Mouse (Mus musculus): ENCODE data around the gene Gfm2. TPM values are rescaled to one million over a fixed set of nuclear protein-coding genes. Genes with fewer than 3 reads are reported as not detected.

The Gfm2 gene
- polyA plus RNA-seq, 1 experiment = 13.7 TPM

DNA sequence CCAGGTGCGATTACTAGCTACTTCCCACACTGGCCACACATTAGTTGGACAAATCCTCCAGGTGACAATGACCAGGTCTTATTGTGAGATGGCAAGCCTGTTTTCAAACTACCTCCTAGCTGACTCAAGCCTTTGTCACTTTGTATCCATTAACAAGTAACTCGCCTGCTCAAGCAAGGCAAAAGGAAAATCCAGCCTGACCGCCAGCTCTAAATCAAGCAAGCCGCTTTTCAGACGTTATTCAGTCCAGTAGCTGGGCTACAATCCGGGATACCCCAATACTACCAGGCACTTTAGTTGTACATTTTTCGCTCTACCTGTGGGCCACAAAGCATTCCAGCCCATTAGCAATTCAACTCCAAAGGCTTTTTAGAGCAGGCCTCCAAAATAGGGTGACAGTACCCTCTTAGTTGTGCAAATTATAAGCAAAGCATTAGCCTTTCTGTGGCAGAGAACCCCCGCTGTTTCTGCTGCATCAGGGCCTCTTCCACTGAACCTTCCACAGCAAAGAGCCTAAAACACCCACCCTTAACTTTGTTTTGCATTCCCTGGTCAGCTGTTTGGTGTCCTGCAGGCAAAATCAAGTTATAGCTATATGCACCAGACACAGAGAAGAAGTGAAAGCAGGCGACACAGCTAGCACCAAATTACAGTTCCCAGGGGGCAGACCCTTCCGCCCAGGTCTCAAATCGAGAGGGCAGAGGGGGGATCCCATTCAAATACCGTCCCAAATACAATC is 58.6 kb downstream of the Gfm2 start:
- Histone ChIP-seq H3K79me2 (ENCODE audit: control insufficient read depth, insufficient read depth) (no peaks in the 10 kb centered on the region), H3ac (ENCODE audit: control insufficient read depth, insufficient read length, low read depth) (no peak overlapping the region), H3K4me3 (ENCODE audit: insufficient read depth, poor library complexity, severe bottlenecking) (no peak overlapping the region), H3K27me3 (ENCODE audit: control insufficient read depth, insufficient read depth, insufficient read length) (no peaks in the 10 kb centered on the region), H3K79me3 (ENCODE audit: low read depth) (no peaks in the 10 kb centered on the region), H3K36me3 (ENCODE audit: control insufficient read depth, insufficient read depth) (no peaks in the 10 kb centered on the region)
- no peak for TF ChIP-seq USF1 (IDR thresholded peaks at IDR 0.05; ENCODE audit: low read depth)

DNA sequence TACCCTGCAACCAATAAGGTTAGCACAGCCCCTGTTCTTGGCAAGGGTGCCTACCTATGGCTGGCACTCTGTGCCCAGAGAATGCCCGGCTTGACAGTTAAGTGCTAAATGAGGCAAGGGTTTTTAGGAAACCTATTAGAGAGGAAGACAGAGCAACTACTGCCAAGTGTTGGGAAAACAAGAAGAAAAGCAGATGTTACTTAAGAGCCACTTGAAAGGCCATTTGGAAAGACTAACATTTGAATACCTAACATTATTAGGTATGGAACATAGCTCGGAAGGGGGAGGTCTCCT is 59.1 kb downstream of the Gfm2 start:
- TF ChIP-seq MYOD1 (IDR thresholded peaks at IDR 0.05; ENCODE audit: control insufficient read depth, insufficient read length, low read depth) (no peak), CTCF (IDR thresholded peaks at IDR 0.05; ENCODE audit: control insufficient read depth, insufficient read depth, insufficient read length) (no peak), FOSL1 (IDR thresholded peaks at IDR 0.05; ENCODE audit: insufficient read depth, low read length, poor library complexity, severe bottlenecking) (no peak), USF1 (IDR thresholded peaks at IDR 0.05; ENCODE audit: low read depth) (no peak), CEBPB (IDR thresholded peaks at IDR 0.05; ENCODE audit: low read depth) (no peak), MYOG (IDR thresholded peaks at IDR 0.05; ENCODE audit: control insufficient read depth, extremely low read depth, insufficient read length) (no peak), MAX (IDR thresholded peaks at IDR 0.05) (no peak)
- Histone ChIP-seq H3K4me3 (ENCODE audit: insufficient read depth, poor library complexity, severe bottlenecking) (no peak overlapping the region), H3K79me3 (ENCODE audit: low read depth) (no peaks in the 10 kb centered on the region), H3K27me3 (ENCODE audit: control insufficient read depth, insufficient read depth, insufficient read length) (no peaks in the 10 kb centered on the region), H3ac (ENCODE audit: control insufficient read depth, insufficient read length, low read depth) (no peak overlapping the region), H3K36me3 (ENCODE audit: control insufficient read depth, insufficient read depth) (no peaks in the 10 kb centered on the region), H3K79me2 (ENCODE audit: control insufficient read depth, insufficient read depth) (no peaks in the 10 kb centered on the region)

DNA sequence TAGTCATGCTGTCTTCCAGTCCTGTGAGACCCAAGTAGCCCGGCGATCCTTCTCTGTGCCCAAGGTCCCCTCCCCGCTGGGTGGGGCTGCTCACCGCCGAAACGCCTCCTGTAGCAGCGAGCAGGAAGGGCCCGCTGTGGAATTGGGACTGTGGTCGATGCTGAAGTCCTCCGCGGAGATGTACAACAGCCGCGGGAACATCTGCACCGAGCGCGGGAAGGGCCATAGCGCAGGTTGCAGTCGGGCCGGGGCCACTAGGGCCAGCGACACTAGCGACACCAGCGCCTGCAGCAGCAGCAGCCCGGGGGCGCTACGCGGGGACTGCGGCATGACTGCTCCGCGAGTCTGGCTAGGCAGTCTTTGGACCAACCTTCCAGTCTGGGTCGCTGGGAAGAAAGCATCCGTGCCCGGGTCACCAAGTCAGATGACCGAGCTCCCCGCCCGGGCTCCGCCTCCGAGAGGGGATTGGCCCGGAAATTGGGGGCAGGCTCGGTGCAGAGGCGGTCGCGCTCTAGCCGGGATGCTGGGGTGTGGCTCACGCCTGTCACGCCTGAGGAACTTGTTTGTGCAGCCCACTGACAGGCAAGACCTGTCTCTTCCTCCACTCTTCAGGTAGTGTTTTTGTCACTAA is 60.3 kb downstream of the Gfm2 start, which contains the start of gene Hexb:
Gene Hexb, minus strand, starts transcription at position 426 of the 631 bp plus-strand sequence.
- TF ChIP-seq CTCF (IDR thresholded peaks at IDR 0.05; ENCODE audit: control insufficient read depth, insufficient read depth, insufficient read length) (peak; percentile 29), MYOD1 (IDR thresholded peaks at IDR 0.05; ENCODE audit: control insufficient read depth, insufficient read length, low read depth) (no peak), FOSL1 (IDR thresholded peaks at IDR 0.05; ENCODE audit: insufficient read depth, low read length, poor library complexity, severe bottlenecking) (no peak), CEBPB (IDR thresholded peaks at IDR 0.05; ENCODE audit: low read depth) (no peak), USF1 (IDR thresholded peaks at IDR 0.05; ENCODE audit: low read depth) (peak; percentile 38)
- Histone ChIP-seq H3K79me3 (ENCODE audit: low read depth) (no peaks in the 10 kb centered on the region), H3K79me2 (ENCODE audit: control insufficient read depth, insufficient read depth) (no peaks in the 10 kb centered on the region), H3ac (ENCODE audit: control insufficient read depth, insufficient read length, low read depth) (peak within 1 kb of the TSS; percentile 97), H3K4me3 (ENCODE audit: insufficient read depth, poor library complexity, severe bottlenecking) (peak within 1 kb of the TSS; percentile 27), H3K27me3 (ENCODE audit: control insufficient read depth, insufficient read depth, insufficient read length) (no peaks in the 10 kb centered on the region), H3K36me3 (ENCODE audit: control insufficient read depth, insufficient read depth) (no peaks in the 10 kb centered on the region)

DNA sequence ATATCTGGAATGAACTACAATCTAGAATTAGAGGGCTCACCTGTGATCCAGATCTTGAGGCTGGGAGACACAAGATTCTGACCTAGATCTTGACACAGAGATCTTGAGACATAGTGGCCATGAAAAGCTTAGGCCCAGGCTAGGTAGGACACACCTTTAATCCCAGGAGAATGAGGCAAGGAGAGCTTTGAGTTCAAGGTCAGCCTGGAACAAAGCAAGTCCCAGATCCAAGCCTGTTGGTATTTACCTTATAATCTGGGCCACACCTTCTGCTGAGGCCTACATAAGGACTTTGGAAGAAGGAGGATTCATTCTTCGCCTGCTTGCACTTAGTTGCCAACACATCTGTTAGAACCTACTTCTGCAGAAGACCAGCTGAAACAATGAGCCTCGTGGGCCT is 61.4 kb downstream of the Gfm2 start:
- H3K36me3 ChIP-seq (ENCODE audit: control insufficient read depth, insufficient read depth) = no peaks in the 10 kb centered on the region
- H3K4me3 ChIP-seq (ENCODE audit: insufficient read depth, poor library complexity, severe bottlenecking) = no peak overlapping the region
- no peaks in the 10 kb centered on the region for H3K27me3 ChIP-seq (ENCODE audit: control insufficient read depth, insufficient read depth, insufficient read length)
- no peaks in the 10 kb centered on the region for H3K79me2 ChIP-seq (ENCODE audit: control insufficient read depth, insufficient read depth)
- TF ChIP-seq MYOG (IDR thresholded peaks at IDR 0.05; ENCODE audit: control insufficient read depth, extremely low read depth, insufficient read length) (no peak), CTCF (IDR thresholded peaks at IDR 0.05; ENCODE audit: control insufficient read depth, insufficient read depth, insufficient read length) (no peak), MAX (IDR thresholded peaks at IDR 0.05) (no peak), FOSL1 (IDR thresholded peaks at IDR 0.05; ENCODE audit: insufficient read depth, low read length, poor library complexity, severe bottlenecking) (no peak), MYOD1 (IDR thresholded peaks at IDR 0.05; ENCODE audit: control insufficient read depth, insufficient read length, low read depth) (no peak), CEBPB (IDR thresholded peaks at IDR 0.05; ENCODE audit: low read depth) (no peak), USF1 (IDR thresholded peaks at IDR 0.05; ENCODE audit: low read depth) (no peak)
- no peak overlapping the region for H3ac ChIP-seq (ENCODE audit: control insufficient read depth, insufficient read length, low read depth)
- no peaks in the 10 kb centered on the region for H3K79me3 ChIP-seq (ENCODE audit: low read depth)

DNA sequence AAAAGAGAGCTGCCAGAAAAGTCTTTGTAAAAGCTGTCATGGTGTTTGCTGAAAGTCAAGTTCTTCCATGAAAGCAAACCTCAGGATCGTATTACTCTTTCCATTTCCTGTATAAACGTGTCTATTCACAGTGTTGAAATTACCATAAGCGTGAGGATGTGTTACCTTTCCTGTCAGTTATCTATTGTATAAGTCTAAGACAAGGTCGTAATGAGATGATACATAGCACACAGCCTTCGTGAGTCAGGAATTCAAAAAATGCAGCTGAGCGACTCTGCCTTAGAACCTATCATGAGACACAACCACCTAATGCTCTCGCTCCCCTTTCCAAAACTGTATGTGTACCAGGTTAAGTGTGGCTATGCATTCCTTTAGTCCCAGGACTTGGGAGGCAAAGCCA is 63.3 kb downstream of the Gfm2 start:
- H3K79me2 ChIP-seq (ENCODE audit: control insufficient read depth, insufficient read depth) = no peaks in the 10 kb centered on the region
- H3K4me3 ChIP-seq (ENCODE audit: insufficient read depth, poor library complexity, severe bottlenecking) = no peak overlapping the region
- no peak overlapping the region for H3ac ChIP-seq (ENCODE audit: control insufficient read depth, insufficient read length, low read depth)
- H3K27me3 ChIP-seq (ENCODE audit: control insufficient read depth, insufficient read depth, insufficient read length) = no peaks in the 10 kb centered on the region
- no peaks in the 10 kb centered on the region for H3K36me3 ChIP-seq (ENCODE audit: control insufficient read depth, insufficient read depth)
- TF ChIP-seq CEBPB (IDR thresholded peaks at IDR 0.05; ENCODE audit: low read depth) = no peak
- TF ChIP-seq MYOD1 (IDR thresholded peaks at IDR 0.05; ENCODE audit: control insufficient read depth, insufficient read length, low read depth) = no peak
- TF ChIP-seq CTCF (IDR thresholded peaks at IDR 0.05; ENCODE audit: control insufficient read depth, insufficient read depth, insufficient read length) = no peak
- no peak for TF ChIP-seq FOSL1 (IDR thresholded peaks at IDR 0.05; ENCODE audit: insufficient read depth, low read length, poor library complexity, severe bottlenecking)
- TF ChIP-seq MAX (IDR thresholded peaks at IDR 0.05) = no peak
- no peak for TF ChIP-seq MYOG (IDR thresholded peaks at IDR 0.05; ENCODE audit: control insufficient read depth, extremely low read depth, insufficient read length)
- no peak for TF ChIP-seq USF1 (IDR thresholded peaks at IDR 0.05; ENCODE audit: low read depth)
- H3K79me3 ChIP-seq (ENCODE audit: low read depth) = no peaks in the 10 kb centered on the region

DNA sequence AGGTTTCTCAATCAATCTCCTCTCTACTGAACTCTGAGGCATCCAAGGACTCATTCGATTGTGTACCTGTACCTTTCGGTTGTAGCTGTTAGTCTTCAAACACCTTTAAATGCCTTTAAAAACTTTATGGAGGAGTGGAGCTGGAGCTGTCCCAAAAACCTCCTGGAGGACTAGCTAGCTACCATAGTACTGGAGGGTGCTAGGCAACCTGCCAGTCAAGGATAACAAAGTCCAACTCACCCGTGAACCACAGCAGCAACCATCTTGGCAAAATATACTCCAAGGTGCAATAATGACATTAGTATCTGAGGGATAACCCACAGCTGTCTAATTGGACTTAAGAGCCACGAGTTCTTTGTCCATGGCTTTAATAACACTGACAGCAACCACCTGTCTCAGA is 64.2 kb downstream of the Gfm2 start:
- no peak for TF ChIP-seq FOSL1 (IDR thresholded peaks at IDR 0.05; ENCODE audit: insufficient read depth, low read length, poor library complexity, severe bottlenecking)
- TF ChIP-seq CEBPB (IDR thresholded peaks at IDR 0.05; ENCODE audit: low read depth) = no peak
- TF ChIP-seq MYOG (IDR thresholded peaks at IDR 0.05; ENCODE audit: control insufficient read depth, extremely low read depth, insufficient read length) = no peak
- TF ChIP-seq MYOD1 (IDR thresholded peaks at IDR 0.05; ENCODE audit: control insufficient read depth, insufficient read length, low read depth) = no peak
- no peak for TF ChIP-seq MAX (IDR thresholded peaks at IDR 0.05)
- no peak for TF ChIP-seq USF1 (IDR thresholded peaks at IDR 0.05; ENCODE audit: low read depth)
- TF ChIP-seq CTCF (IDR thresholded peaks at IDR 0.05; ENCODE audit: control insufficient read depth, insufficient read depth, insufficient read length) = no peak
- H3K79me3 ChIP-seq (ENCODE audit: low read depth) = no peaks in the 10 kb centered on the region
- H3K79me2 ChIP-seq (ENCODE audit: control insufficient read depth, insufficient read depth) = no peaks in the 10 kb centered on the region
- no peaks in the 10 kb centered on the region for H3K27me3 ChIP-seq (ENCODE audit: control insufficient read depth, insufficient read depth, insufficient read length)
- H3ac ChIP-seq (ENCODE audit: control insufficient read depth, insufficient read length, low read depth) = no peak overlapping the region
- H3K36me3 ChIP-seq (ENCODE audit: control insufficient read depth, insufficient read depth) = no peaks in the 10 kb centered on the region
- no peak overlapping the region for H3K4me3 ChIP-seq (ENCODE audit: insufficient read depth, poor library complexity, severe bottlenecking)
